Mouse (Mus musculus): ENCODE results near the gene Pou2f1. TPM values are rescaled to one million over a fixed set of nuclear protein-coding genes. Genes with fewer than 3 reads are reported as not detected.

The Pou2f1 gene
- polyA plus RNA-seq, 1 experiment: 3.1 TPM

DNA sequence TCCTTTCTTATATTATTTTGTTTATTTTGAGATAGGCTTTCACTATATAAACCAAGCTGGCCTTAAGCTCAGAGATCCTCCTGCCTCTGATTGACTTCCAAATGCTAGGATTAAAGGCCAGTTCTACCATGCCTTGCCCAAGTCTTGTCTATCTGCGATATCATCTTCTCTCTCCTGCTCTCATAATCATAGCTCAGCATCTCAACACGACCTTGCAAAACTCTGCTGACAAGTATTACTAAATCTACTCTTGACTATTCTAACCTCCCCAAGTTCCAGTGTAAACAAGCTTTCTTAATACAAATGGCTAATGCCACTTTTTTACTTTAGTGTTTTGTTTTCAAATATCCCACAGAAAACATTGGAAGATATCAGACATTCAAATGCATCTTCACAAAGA, 94.3 kb downstream of the Pou2f1 start:
- DNase-seq (ENCODE audit: low read depth, low spot score): no peak
- WGBS: 91% methylated on average over 2 of the region's 2 CpGs

DNA sequence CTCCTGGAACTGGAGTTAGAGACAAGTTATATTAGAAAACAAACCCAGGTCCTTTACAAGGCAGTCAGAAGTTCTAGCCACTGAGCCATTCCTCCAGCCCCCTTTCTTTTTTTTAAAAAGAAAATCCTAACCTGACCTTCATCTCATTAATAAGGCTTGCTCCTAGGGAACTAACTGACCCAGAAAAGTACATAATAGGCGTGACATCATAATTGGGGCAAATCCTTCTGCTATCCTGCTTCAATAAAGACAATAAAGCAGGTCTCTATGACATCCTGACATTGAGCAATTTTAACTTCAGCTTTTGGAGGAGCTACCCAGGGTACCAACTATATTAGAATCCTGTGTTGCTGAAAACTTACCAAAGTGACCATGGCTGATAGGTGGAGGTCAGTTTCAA, 98.9 kb downstream of the Pou2f1 start:
- no peak for DNase-seq (ENCODE audit: low read depth, low spot score)

DNA sequence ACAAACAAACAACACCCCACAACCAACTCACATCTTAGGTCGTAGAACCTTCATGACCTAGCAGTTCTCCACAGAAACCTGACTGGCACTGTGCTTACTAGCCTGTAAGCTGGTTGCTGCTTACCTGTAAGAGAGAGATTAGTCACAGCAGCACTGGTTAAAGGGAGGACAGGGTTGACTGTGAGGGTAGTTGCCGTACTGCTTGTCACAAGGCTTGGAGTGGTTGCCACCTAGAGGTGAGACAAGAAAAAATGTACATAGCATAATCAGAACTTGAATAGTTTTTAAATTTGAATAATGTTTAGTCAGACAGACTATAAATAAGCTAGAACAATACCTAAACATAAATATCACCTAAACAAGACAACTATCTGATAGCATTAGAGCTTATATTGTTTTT, 110.8 kb downstream of the Pou2f1 start:
- 94% methylated on average over 2 of the region's 2 CpGs for WGBS
- DNase-seq (ENCODE audit: low read depth, low spot score): no peak

More for the DNA sequence above, 98.9 kb downstream of the Pou2f1 start:
- 88% methylated on average over 1 of the region's 1 CpGs for WGBS

DNA sequence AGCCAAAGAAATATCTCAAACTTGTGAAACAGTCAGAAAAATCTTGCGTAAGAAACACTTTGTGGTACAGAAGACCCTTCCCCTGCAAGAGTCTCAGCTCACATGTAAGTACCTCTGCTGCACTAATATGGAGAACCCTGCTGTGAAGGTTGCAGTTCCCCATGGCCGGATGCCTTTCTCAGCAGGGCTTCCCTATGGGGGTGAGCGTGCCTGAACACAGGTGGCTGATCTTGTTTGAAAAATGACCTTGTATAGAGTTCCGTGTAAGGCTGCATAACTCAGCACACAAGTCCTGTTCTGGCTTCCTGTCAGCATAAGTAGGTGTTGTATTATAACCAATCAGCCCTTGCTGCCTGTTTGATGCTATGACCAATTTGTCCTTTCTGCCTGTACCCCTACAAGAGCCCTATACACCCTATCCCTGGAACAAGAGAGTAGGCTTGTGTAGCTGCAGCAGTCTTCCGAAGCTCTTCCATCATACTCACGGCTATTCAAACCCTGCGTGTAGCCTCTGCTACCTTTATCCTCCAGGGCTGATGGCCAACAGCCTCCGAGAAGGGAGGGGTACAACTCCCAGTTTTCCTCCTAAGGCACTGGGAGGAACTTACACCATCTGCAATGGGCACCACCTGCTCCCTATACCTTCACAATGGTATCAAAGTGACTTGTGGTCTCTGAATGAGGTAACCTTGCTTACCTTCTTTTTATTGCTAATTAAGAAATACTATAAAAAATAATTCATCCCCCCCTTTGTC, 120.2 kb downstream of the Pou2f1 start:
- WGBS: 81% methylated on average over 8 of the region's 8 CpGs
- no peak for DNase-seq (ENCODE audit: low read depth, low spot score)

DNA sequence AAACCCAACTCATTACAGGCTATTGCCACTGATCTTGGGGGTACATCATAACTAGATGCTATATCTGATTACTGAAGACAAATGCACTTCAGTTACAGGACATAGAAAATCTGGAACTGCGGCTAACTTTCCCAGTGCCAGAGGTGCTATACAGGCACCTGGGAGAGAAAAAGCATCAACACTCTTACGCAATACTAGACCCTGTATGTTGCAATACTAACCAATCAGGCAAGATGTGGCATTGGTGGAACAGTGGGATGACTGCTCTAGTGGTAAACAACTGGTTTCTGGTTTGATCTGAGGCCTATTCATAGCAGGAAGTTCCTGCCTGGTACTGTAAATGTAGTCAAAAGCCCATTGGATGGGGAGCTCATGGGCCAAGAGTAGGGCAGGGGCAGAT, 123.7 kb downstream of the Pou2f1 start:
- WGBS: 100% methylated on average over 2 of the region's 2 CpGs
- DNase-seq (ENCODE audit: low read depth, low spot score): no peak

DNA sequence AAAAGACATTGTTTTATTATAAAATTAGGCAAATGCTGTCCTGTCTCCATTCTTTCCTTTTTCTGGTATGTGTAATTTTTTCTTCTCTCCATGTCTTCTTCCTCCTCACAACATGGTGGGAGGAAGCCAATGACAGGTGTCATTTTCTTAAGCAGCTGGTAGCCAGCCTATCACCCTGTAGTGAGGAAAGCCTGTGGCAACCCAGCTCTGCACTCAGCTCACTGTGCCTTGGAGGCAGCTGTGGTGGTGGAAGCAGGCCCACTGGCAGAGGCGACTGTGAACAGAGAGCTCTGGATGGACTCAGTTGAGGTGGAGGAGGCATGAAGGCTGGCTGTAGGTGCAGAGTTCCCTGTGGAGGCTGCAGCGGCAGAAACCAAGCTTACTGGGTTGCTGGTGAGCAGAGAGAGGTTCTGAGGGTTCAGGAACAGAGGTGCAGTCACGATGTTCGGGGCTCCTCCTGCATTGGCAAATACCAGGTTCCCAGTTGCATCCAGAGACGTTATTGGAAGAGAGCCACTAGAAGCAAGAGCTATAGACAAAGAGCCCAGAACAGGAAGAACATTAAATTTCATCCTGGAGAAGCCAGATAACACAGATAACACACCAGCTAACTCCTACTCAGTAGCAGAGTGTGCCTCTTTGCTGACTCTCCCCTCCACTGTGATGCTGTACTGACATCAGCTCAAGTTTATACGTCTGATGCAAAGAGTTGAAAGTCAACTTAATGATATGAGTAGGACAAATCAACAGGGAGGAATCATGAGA, 126.8 kb downstream of the Pou2f1 start:
- WGBS: 84% methylated on average over 6 of the region's 6 CpGs
- no peak for DNase-seq (ENCODE audit: low read depth, low spot score)

DNA sequence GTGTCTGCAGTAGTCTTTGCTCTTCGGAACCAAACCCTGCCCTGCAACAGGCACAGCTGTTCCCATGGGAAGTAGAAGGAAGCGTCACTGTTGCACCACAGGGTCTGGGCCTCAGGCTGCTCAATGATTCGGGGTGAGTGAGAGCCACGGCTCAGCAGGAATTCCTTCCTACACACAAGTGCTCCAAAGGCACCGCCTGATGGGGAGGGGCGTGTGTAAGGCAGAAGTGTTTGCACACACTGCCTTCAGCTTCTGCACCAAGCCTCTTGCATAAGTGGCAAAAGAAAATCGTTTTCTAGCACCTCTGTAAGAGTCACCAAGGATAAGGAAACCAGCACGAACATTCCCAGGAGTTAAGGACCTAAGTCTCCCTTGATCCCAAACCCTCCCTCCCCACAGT, 127.8 kb downstream of the Pou2f1 start:
- no peak for DNase-seq (ENCODE audit: low read depth, low spot score)
- 61% methylated on average over 8 of the region's 8 CpGs for WGBS

DNA sequence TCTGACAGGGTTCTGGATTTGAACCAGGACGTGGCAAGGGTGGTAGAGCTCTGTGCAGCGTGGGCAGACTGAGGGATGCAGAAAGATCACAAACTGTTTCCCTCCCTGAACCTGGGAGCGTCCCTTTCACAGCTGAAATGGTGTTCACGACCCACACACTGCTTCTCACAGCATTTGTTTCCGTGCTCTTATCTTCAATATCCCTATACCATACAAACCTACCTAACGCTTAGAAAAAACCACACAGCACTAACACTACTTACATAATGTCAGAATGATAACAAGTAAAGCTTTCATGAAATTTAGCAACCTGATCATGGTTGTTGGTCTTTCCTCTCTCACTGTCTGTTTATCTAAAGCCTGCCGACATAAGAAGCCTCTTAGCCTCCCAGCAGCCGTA, 133.8 kb downstream of the Pou2f1 start:
- no peak for DNase-seq (ENCODE audit: low read depth, low spot score)
- 90% methylated on average over 8 of the region's 8 CpGs for WGBS

DNA sequence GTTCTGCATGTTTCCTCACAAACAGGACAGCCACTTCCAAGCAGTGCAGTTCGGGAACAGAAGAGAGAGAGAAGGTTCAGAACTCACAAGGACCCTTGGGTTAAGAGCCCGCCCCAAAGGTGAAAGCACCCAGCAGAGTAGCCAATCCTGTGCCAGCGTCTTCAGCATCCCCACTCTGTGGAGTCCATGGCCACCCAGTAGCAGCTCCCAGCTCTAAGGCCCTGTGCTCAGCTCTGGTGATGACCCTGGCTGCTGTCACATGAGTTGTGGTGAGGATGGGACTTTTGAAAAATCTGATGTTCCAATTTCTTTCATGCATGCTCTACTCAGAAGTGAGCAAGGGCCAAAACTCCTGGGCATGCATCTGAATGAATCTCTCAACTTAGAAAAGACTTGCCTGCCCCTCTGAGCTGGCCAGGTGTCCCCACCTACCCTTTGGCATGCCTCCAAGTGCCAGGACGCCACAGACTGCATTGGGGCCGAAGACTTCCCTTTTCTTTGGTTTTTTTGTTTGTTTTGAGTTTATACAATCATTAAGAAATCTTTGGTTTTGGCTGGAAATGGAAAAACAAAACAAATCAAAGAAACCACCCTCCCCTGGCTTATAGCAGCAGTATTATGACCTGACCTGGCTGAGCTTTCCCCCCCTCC, 135.7 kb downstream of the Pou2f1 start:
- DNase-seq (ENCODE audit: low read depth, low spot score): no peak
- 69% methylated on average over 5 of the region's 5 CpGs for WGBS

DNA sequence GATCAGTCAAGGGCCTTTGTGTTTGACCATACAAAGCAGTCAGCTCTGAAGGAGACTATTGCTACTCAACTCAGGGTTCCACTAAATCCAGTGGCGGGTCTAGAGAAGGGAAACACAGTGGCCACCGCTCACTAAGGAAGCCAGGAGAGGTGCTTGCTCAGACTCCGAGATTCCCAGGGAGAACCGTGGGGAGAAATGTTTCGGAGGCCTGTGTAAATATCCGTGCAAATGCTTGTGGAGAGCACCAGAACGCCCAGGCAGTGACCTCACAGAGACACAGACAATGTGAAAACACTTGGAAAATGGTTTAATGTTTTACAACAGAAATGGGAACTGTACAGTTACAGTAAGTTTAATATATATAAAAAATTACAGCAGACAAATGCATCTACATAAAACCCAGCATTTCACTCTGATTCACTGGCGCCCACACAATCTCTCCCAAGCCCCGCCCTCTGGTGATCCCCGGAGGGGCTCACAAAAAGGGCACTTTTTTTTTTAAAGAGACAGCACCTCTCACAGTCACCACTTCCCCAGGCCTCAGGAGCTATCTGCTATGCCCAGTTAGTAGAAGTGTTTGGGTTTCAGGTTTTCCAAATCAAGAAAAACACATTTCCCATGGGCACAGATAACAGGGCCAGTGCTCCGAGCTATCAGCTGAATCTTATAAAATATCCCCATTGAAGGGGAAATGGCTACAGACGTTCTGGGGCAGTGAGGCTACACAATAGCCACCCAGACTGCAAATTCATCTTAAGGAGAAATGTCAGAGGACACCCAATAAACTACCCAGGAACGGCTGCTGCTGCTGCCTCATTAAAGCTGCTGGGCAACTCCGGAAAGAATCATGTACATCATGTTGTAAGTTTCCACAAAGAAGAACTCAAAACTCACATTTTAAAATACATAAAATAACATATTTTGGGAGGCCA, 137.3 kb downstream of the Pou2f1 start:
- DNase-seq (ENCODE audit: low read depth, low spot score): no peak
- 60% methylated on average over 14 of the region's 14 CpGs for WGBS

DNA sequence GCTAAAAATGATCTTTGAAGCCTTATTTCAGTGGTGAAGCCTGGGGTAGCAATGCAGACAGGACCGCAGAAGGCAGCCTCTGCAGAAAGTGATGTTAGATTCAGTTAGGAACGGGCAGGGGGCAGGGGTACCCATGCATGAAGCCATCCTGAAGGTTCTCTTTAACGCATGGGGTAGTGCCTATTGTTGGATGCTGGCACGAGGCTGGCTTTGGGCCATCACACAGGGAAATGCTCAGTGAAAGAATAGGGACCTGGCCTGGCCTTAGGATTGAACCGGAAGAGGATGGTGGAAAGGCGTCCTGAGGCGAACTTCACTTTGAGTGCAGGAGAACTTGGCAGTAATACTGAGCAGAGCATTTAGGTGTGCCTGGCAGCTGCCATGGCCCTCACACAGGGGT, 140.4 kb downstream of the Pou2f1 start:
- no peak for DNase-seq (ENCODE audit: low read depth, low spot score)
- WGBS: 74% methylated on average over 7 of the region's 7 CpGs

DNA sequence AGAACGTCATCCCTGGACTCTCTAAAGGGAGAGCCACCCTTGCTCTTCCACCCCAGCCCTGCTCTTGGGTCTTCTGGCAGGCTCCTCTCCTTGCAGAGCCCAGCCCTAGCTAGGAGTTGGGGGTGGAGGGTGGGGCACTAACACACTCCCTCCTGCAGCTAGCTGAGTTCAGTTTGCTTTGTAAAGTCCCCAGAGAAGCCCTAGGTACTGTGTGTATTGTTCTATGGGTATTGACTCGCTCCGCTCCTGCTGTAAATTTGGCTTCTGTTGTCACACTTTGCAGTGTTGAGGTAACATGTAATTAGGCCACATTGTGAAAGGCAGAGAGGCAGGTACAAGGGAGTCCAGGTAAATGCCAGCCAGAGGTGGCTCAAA, 141.3 kb downstream of the Pou2f1 start:
- 73% methylated on average over 3 of the region's 3 CpGs for WGBS
- no peak for DNase-seq (ENCODE audit: low read depth, low spot score)

DNA sequence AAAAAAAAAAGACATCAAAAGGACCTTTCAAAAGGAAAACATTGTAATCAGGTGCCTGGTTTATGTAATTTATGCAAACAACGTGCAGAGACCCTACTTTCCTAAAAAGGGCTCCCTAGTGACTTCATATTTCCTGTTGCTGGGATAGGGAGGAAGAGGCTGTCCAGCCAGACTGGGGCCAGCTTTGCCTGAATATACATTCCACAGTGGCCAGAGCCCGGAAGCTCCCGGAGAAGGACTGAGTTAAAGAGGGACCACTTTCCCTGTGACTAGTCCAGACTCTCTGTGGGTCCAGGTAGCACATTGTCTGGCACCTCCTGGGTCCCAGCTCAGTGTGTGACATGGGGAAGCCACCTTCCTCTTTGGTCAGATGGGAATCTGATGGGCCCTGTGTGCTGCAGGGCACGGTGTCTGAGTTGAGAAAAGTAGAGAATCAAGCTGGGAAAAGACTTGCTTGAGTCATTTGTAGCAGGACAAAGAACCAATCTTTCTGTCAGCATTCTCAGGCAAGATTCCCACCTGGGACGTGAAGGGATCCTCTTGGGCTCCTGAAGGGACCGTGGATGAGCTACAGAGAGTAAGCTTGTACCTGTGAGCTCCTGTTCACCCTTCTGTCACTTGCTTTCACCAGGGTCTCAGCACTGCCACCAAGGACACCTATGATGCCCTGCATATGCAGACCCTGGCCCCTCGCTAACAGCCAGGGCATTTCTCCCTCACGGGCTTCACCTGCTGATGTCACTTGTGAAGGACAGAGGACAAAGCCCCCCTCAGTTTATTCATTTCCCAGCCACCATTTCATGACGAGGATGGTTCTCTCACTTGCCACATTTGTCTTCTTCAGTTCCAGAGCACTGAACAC, 141.9 kb downstream of the Pou2f1 start:
- DNase-seq (ENCODE audit: low read depth, low spot score): no peak
- 66% methylated on average over 9 of the region's 9 CpGs for WGBS

DNA sequence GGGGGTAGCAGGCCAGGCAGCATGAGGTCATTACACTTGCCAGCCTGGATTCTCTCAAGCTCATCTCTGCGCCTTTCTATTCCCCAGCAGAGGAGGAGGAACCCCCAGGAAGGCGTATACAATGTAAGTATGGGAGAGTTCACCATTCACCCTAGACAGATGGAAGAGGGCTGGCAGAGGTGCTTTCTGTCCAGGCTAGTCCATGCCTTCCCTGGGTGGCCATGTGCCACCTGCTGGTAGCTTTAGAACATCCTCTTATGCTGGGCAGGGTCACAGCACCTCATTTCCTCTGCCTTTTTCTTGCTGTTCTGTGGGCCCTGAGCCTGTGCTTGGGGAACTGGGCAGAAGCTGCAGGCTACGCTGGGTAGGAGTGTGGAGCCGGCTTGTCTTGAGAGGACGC, 144.1 kb downstream of the Pou2f1 start:
- WGBS: 80% methylated on average over 5 of the region's 5 CpGs
- DNase-seq (ENCODE audit: low read depth, low spot score): no peak

DNA sequence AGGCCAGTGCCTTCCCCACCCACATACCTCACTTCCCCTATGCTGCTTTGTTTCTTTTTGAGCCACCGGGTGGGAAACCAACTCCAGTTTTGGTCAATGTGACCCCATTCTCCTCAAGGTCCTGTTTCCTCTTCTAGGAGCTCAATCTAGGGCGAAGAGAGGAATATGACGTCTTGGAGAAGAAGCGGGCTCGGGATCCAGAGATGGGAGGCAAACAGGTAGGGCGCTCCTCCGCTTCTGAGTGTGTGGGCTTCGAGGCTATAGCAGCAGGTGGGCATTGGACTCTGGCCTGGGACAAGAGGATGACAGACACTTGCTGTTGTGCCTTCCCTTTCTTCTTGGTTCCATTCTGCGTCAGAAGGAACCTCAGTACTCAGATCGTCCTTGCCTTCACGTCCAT, 145.2 kb downstream of the Pou2f1 start:
- 91% methylated on average over 11 of the region's 11 CpGs for WGBS
- no peak for DNase-seq (ENCODE audit: low read depth, low spot score)

DNA sequence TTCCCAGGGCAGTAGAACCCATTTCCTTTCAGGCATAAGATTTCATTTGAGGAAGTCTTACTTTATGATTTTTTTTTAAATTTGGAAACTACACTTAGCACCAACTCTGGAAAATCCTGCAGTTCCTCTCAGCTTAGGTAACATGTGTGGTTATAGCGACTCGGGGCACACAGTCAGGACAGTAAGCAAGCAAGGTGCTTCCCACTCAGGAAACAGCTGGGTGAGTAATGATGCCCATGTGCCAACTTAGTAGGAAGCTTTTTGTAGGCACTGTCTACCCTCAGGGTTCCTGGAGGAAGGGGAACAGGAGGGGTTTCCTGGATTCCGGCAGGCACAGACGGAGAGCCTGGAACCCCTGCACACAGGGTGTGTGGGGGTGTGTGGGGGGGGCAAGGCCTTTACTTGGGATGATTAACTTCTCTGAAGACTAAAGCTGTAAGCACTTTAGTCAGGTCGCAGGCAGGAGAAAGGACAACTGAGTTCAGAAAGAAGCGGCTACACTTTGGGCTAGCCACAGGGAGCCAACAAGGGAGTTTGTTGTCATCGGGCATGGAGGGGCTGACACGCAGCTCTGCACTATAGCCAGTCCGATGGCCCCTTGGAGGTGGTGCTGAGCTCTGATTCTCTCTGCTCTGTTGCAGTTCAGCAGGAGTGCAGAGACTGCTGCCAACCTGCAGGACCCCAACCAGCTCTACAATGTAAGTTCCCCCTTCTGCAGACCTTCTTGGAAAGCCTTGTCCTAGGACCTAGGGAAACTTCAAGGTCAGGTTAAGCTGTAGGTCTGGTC, 146.5 kb downstream of the Pou2f1 start:
- no peak for DNase-seq (ENCODE audit: low read depth, low spot score)
- 79% methylated on average over 9 of the region's 9 CpGs for WGBS

DNA sequence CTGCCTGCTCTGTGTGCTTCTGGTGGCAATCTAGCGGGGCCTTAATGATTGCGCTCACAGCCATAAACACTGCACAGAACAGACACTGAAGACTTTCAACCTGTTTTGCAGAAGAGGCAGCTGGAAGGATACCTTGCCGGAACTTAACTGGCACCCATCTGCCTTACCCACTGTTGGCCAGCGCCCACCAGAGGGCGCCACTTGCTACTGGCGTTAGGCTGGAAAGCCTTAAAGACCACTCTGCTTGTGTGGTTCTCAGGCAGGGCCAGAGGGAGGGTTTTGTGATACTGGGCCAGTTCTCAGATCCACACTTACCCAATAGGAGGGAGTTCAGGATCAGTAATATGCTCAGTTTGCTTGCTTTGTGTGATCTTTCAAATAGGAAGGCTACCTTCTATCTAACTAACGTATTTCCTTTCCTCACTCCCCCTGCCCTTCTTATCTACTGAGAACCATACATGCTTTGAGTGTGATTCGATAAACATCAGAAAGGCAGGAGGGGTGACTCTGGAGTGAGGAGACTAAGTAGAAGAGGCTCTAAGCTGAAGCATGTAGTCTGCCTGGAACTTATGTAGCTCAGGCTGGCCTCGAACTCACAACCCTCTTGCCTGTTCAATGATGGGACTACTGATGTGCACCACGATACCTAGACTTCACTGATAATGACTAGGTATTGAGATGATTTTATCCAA, 148.6 kb downstream of the Pou2f1 start:
- 51% methylated on average over 10 of the region's 10 CpGs for WGBS
- no peak for DNase-seq (ENCODE audit: low read depth, low spot score)
